Mouse (Mus musculus) left cerebral cortex, adult 2 months (tissue): ENCODE results near the gene Aatf. TPM values are rescaled to one million over a fixed set of nuclear protein-coding genes. Genes with fewer than 3 reads are reported as not detected.

Experiments used
- DNase-seq, 2 experiments: peaks; one replicate each; pipeline ENCODE4 v3.0.0; 2021 to 2022; ENCODE audit warnings: low spot score in 2 of 2, mixed read lengths in 1 of 2; ENCODE audit errors: extremely low spot score in 1 of 2
- H3K27ac ChIP-seq: fragments of 200-600 bp; 2 replicates; pipeline ENCODE4 v1.8.1; 2022
- H3K4me3 ChIP-seq: fragments of 200-600 bp; 2 replicates; pipeline ENCODE4 v1.8.1; 2022
- CTCF ChIP-seq: fragments of 200-600 bp; IDR thresholded peaks from 2 replicates; pipeline ENCODE4 v1.8.1; 2022; ENCODE audit warnings: antibody characterized with exemption, mild to moderate bottlenecking, moderate library complexity
- intact Hi-C: fragments of 180-260 bp; cut with DNase I; formaldehyde crosslinking; loops from one replicate; pipeline ENCODE4 v1.15.1; 2025
- long read RNA-seq, 2 experiments: library from polyadenylated mRNA; stranded (forward); transcript quantifications; one replicate each; pipeline ENCODE4 v2.0.0; 2021; ENCODE audit warnings: borderline mapping rate in 2 of 2
- total RNA-seq, 2 experiments: library from RNA; stranded (reverse); gene quantifications; 2 replicates each; pipeline ENCODE4 v1.2.3; 2021

The Aatf gene
- total RNA-seq = 10 to 100 TPM; 21.4 to 23.2 TPM
- long read RNA-seq, experiment 1, transcript Aatf-201 (13 exons, 1,822 nt) = major isoform, 16 of 23 reads
- long read RNA-seq, experiment 1, partial matches to known transcripts = 0 of 23 reads
- long read RNA-seq, experiment 1, other reads (novel, unspliced or antisense) = 6 of 23 reads
- long read RNA-seq, experiment 2, partial matches to known transcripts = 1 of 7 reads
- long read RNA-seq, experiment 2, other reads (novel, unspliced or antisense) = 4 of 7 reads

GRCm38 (mm10) chr11:84513171-84514116, at the start of gene Aatf:
Gene Aatf (minus strand): TSS chr11:84513522.
- DNase-seq = peak; percentile 95 to 96
- Histone ChIP-seq H3K4me3 (peak within 1 kb of the TSS; percentile 84), H3K27ac (peak within 1 kb of the TSS; percentile 69)
- intact Hi-C loops = loop anchor here (5.0 kb wide), 1 partner anchor 279 kb away; no protein-coding TSS in a partner anchor
- TF ChIP-seq CTCF = no peak

GRCm38 (mm10) chr11:84562758-84563347, 49.5 kb upstream of the Aatf start:
- intact Hi-C loops = no loop called here
- TF ChIP-seq CTCF = no peak
- DNase-seq = no peak
- H3K4me3 ChIP-seq = no peak overlapping the region
- no peak overlapping the region for H3K27ac ChIP-seq

- no peak overlapping the region for H3K27ac ChIP-seq
- no peak for DNase-seq
- intact Hi-C loops = no loop called here
- H3K4me3 ChIP-seq = no peak overlapping the region
- TF ChIP-seq CTCF = no peak
Measured at GRCm38 (mm10) chr11:84561546-84561945, 48.2 kb upstream of the Aatf start.

GRCm38 (mm10) chr11:84553821-84554450, 40.6 kb upstream of the Aatf start:
- no peak for DNase-seq
- TF ChIP-seq CTCF = no peak
- Histone ChIP-seq H3K4me3 (no peak overlapping the region), H3K27ac (no peak overlapping the region)
- intact Hi-C loops = no loop called here

DNA sequence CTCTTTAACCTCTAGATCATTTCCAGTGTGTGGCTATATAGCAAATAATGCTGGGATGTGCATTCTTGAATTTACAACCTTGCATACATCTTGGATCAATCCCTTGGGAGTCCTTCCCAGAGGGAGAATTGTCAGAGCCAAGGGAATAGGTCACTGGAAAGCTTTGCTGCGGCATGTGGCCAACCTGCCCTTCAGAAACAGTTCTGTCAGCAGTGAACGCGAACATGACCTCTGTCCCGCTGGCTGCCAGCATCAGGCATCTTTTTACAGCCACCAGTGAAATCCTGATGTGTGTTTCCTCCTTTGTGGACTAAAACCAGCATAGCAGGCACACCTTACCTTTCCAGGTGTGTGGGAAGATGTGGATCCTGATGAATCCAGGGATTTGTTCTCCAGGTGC, 38.0 kb upstream of the Aatf start:
- TF ChIP-seq CTCF = no peak
- no peak overlapping the region for H3K27ac ChIP-seq
- no peak overlapping the region for H3K4me3 ChIP-seq
- intact Hi-C loops = no loop called here
- no peak for DNase-seq

- no peak for TF ChIP-seq CTCF
- intact Hi-C loops = no loop called here
- Histone ChIP-seq H3K27ac (no peak overlapping the region), H3K4me3 (no peak overlapping the region)
- no peak for DNase-seq
Measured at GRCm38 (mm10) chr11:84549258-84549791, 36.0 kb upstream of the Aatf start.

- TF ChIP-seq CTCF = no peak
- no peak overlapping the region for H3K27ac ChIP-seq
- DNase-seq = no peak
- H3K4me3 ChIP-seq = no peak overlapping the region
- intact Hi-C loops = no loop called here
Measured at GRCm38 (mm10) chr11:84548293-84548692, 35.0 kb upstream of the Aatf start.

- intact Hi-C loops = no loop called here
- no peak for TF ChIP-seq CTCF
- DNase-seq = no peak
- Histone ChIP-seq H3K27ac (no peak overlapping the region), H3K4me3 (no peak overlapping the region)
Measured at GRCm38 (mm10) chr11:84539981-84540380, 26.7 kb upstream of the Aatf start.

DNA sequence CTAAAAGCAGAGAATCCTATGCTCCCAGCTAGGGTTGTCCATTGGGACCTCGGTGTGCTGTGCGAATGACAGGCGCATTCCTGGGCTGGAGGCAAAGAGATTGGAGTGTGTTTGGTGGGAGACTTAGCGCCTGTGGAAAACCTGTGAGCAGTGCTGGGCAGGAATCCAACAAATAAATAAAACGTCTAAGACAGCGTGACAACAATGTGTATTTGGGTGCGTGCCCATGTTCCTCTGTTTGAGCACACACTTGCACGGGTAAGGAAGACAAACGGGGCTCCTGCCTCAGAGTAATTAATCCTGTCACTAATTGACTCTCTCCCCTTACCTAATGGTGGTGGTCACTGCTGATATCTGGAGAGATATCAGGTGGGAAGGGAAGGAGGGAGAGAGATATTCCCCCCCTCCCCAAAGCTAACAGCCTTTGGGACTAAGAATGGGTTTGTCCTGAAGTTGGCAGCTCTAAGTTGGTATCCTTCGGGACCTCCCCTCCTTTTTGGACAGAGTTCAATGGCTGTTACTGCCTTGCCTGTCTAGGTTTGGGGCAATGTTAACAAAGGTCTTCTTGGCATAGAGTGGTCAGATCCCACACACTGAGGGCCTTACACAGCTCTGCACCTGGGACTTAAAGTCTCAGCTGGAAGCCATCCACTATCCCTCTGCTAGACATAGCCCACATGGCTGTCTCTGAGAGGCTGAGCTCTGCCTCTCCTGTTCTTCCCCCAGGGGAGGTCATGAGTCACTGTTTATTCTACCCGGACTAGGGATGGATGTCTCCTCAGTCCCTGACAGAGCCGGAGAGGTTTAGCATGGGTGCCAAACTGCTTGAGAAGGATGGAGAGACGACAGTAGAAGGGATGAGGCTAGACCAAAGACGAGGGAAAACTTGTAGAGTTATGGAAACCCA, 16.7 kb upstream of the Aatf start:
- H3K4me3 ChIP-seq = no peak overlapping the region
- TF ChIP-seq CTCF = no peak
- no peak overlapping the region for H3K27ac ChIP-seq
- intact Hi-C loops = loop anchor here (5.0 kb wide), 1 partner anchor 1357 kb away; the partner anchor contains the start of gene Tbx4
- no peak for DNase-seq

- Histone ChIP-seq H3K27ac (no peak overlapping the region), H3K4me3 (no peak overlapping the region)
- DNase-seq = no peak
- intact Hi-C loops = loop anchor here (5.0 kb wide), 1 partner anchor 1358 kb away; the partner anchor contains the start of gene Tbx4
- no peak for TF ChIP-seq CTCF
Measured at GRCm38 (mm10) chr11:84529143-84529755, 15.9 kb upstream of the Aatf start.
